Mouse (Mus musculus) MEL-GATA-1-ER (cell line): ENCODE data around the gene Snap91.

Experiments
- DNase-seq: peaks from one replicate; pipeline ENCODE4 v3.0.0-alpha.2; 2012; ENCODE audit warnings: low read depth; ENCODE audit errors: extremely low read depth

The Snap91 gene

GRCm38 (mm10) chr9:86814340-86814739 is 66.1 kb downstream of the Snap91 start:
- DNase-seq: no peak

GRCm38 (mm10) chr9:86813327-86813726 is 67.1 kb downstream of the Snap91 start:
- DNase-seq: no peak

- DNase-seq: peak; percentile 6
Measured at GRCm38 (mm10) chr9:86810696-86811232, 69.7 kb downstream of the Snap91 start.

- DNase-seq: no peak
Measured at GRCm38 (mm10) chr9:86810213-86810612, 70.2 kb downstream of the Snap91 start.

- no peak for DNase-seq
Measured at GRCm38 (mm10) chr9:86800600-86801163, 79.8 kb downstream of the Snap91 start.

GRCm38 (mm10) chr9:86799099-86799498 is 81.4 kb downstream of the Snap91 start:
- no peak for DNase-seq

- no peak for DNase-seq
Measured at GRCm38 (mm10) chr9:86798686-86799085, 81.8 kb downstream of the Snap91 start.

GRCm38 (mm10) chr9:86798129-86798528 is 82.3 kb downstream of the Snap91 start:
- no peak for DNase-seq

- no peak for DNase-seq
Measured at GRCm38 (mm10) chr9:86797553-86797952, 82.9 kb downstream of the Snap91 start.

GRCm38 (mm10) chr9:86795236-86795635 is 85.2 kb downstream of the Snap91 start:
- DNase-seq: no peak

GRCm38 (mm10) chr9:86791927-86792326 is 88.5 kb downstream of the Snap91 start:
- no peak for DNase-seq

- DNase-seq: no peak
Measured at GRCm38 (mm10) chr9:86789186-86789585, 91.3 kb downstream of the Snap91 start.

GRCm38 (mm10) chr9:86782836-86783235 is 97.6 kb downstream of the Snap91 start:
- DNase-seq: no peak

- no peak for DNase-seq
Measured at GRCm38 (mm10) chr9:86781426-86781825, 99.0 kb downstream of the Snap91 start.

- no peak for DNase-seq
Measured at GRCm38 (mm10) chr9:86778212-86778611, 102.2 kb downstream of the Snap91 start.

GRCm38 (mm10) chr9:86777309-86777708 is 103.1 kb downstream of the Snap91 start:
- no peak for DNase-seq

- DNase-seq: no peak
Measured at GRCm38 (mm10) chr9:86775374-86775773, 105.1 kb downstream of the Snap91 start.

GRCm38 (mm10) chr9:86773996-86774395 is 106.5 kb downstream of the Snap91 start:
- DNase-seq: no peak

- DNase-seq: no peak
Measured at GRCm38 (mm10) chr9:86772897-86773296, 107.6 kb downstream of the Snap91 start.

- no peak for DNase-seq
Measured at GRCm38 (mm10) chr9:86766991-86767390, 113.5 kb downstream of the Snap91 start.

GRCm38 (mm10) chr9:86764002-86764401 is 116.5 kb downstream of the Snap91 start:
- no peak for DNase-seq

- no peak for DNase-seq
Measured at GRCm38 (mm10) chr9:86762477-86763376, 117.7 kb downstream of the Snap91 start.
